Mouse (Mus musculus): ENCODE results near the gene Cib1. TPM values are rescaled to one million over a fixed set of nuclear protein-coding genes. Genes with fewer than 3 reads are reported as not detected.

Cib1 gene
- total and polyA plus RNA-seq, 3 experiments, result 84.5 to 145 TPM; not detected in 1

GRCm38 (mm10) chr7:80273456-80273855 is 40.8 kb upstream of the Cib1 start:
- Histone ChIP-seq H3K36me3 (ENCODE audit: control insufficient read depth in 1 of 2, insufficient read depth in 2 of 2, low read length in 2 of 2) (peaks cover 13% of the 10 kb centered on the region in 2 experiments), H3K4me1 (ENCODE audit: control insufficient read depth in 1 of 2, insufficient read depth in 2 of 2, low read length in 2 of 2) (peaks cover 4 to 9% of the 10 kb centered on the region in 2 experiments)

GRCm38 (mm10) chr7:80269751-80270255 is 37.2 kb upstream of the Cib1 start:
- H3K79me2 ChIP-seq (ENCODE audit: control insufficient read depth, insufficient read depth, low read length, poor library complexity), result peaks cover 16% of the 10 kb centered on the region
- no peaks in the 10 kb centered on the region for H3K27me3 ChIP-seq (ENCODE audit: control insufficient read depth in 1 of 2, insufficient read depth in 2 of 2, low read length in 2 of 2)
- peak overlapping the region; percentile 78 to 91 for H3K4me3 ChIP-seq (ENCODE audit: control insufficient read depth in 1 of 2, insufficient read depth in 1 of 2, low read depth in 2 of 2, low read length in 2 of 2)
- TF ChIP-seq ZNF384 (IDR thresholded peaks at IDR 0.05; ENCODE audit: low read depth, low read length) (no peak), USF2 (IDR thresholded peaks at IDR 0.05; ENCODE audit: borderline replicate concordance in 1 of 2, insufficient read depth in 1 of 2, low read depth in 1 of 2, low read length in 2 of 2) (no peak), MEF2A (IDR thresholded peaks at IDR 0.05; ENCODE audit: extremely low read depth, insufficient replicate concordance, low read depth, low read length, poor library complexity, severe bottlenecking) (no peak)
- H3K4me1 ChIP-seq (ENCODE audit: control insufficient read depth in 1 of 2, insufficient read depth in 2 of 2, low read length in 2 of 2), result peaks cover 9 to 19% of the 10 kb centered on the region in 2 experiments
- DNase-seq (ENCODE audit: low read depth, low spot score), result no peak
- H3K9me3 ChIP-seq (replicated peaks; ENCODE audit: insufficient read depth, low read length), result no peaks in the 10 kb centered on the region
- peak overlapping the region; percentile 27 for H3K27ac ChIP-seq (ENCODE audit: control insufficient read depth, low read depth, low read length)
- peaks cover 1 to 25% of the 10 kb centered on the region in 2 experiments for H3K36me3 ChIP-seq (ENCODE audit: control insufficient read depth in 1 of 2, insufficient read depth in 2 of 2, low read length in 2 of 2)
- H3K9ac ChIP-seq (ENCODE audit: control insufficient read depth, low read depth, low read length, poor library complexity, severe bottlenecking), result peak overlapping the region; percentile 74

More at GRCm38 (mm10) chr7:80273456-80273855, 40.8 kb upstream of the Cib1 start:
- Histone ChIP-seq H3K27me3 (ENCODE audit: control insufficient read depth in 1 of 2, insufficient read depth in 2 of 2, low read length in 2 of 2) (no peaks in the 10 kb centered on the region), H3K27ac (ENCODE audit: control insufficient read depth, low read depth, low read length) (no peak overlapping the region), H3K4me3 (ENCODE audit: control insufficient read depth in 1 of 2, insufficient read depth in 1 of 2, low read depth in 2 of 2, low read length in 2 of 2) (no peak overlapping the region), H3K9ac (ENCODE audit: control insufficient read depth, low read depth, low read length, poor library complexity, severe bottlenecking) (no peak overlapping the region), H3K9me3 (replicated peaks; ENCODE audit: insufficient read depth, low read length) (no peaks in the 10 kb centered on the region), H3K79me2 (ENCODE audit: control insufficient read depth, insufficient read depth, low read length, poor library complexity) (peaks cover 16% of the 10 kb centered on the region)
- no peak for TF ChIP-seq SMC3 (IDR thresholded peaks at IDR 0.05; ENCODE audit: low read depth, low read length)
- no peak for TF ChIP-seq USF2 (IDR thresholded peaks at IDR 0.05; ENCODE audit: borderline replicate concordance in 1 of 2, insufficient read depth in 1 of 2, low read depth in 1 of 2, low read length in 2 of 2)
- TF ChIP-seq USF1 (IDR thresholded peaks at IDR 0.05; ENCODE audit: low read depth, low read length), result no peak
- TF ChIP-seq EP300 (IDR thresholded peaks at IDR 0.05; ENCODE audit: low read depth in 1 of 2, low read length in 2 of 2), result no peak
- TF ChIP-seq NRF1 (IDR thresholded peaks at IDR 0.05; ENCODE audit: insufficient read depth, low read depth, low read length, poor library complexity, severe bottlenecking), result no peak
- TF ChIP-seq SIN3A (IDR thresholded peaks at IDR 0.05; ENCODE audit: low read length), result no peak
- DNase-seq (ENCODE audit: low read depth, low spot score), result no peak

GRCm38 (mm10) chr7:80268897-80269750 is 36.5 kb upstream of the Cib1 start, which contains the start of gene Vps33b:
Gene Vps33b (plus strand): TSS chr7:80269649.
- Histone ChIP-seq H3K4me3 (ENCODE audit: control insufficient read depth in 1 of 2, insufficient read depth in 1 of 2, low read depth in 2 of 2, low read length in 2 of 2) (peak within 1 kb of the TSS; percentile 78 to 91), H3K4me1 (ENCODE audit: control insufficient read depth in 1 of 2, insufficient read depth in 2 of 2, low read length in 2 of 2) (peaks cover 9 to 19% of the 10 kb centered on the region in 2 experiments), H3K27ac (ENCODE audit: control insufficient read depth, low read depth, low read length) (peak within 1 kb of the TSS; percentile 60), H3K27me3 (ENCODE audit: control insufficient read depth in 1 of 2, insufficient read depth in 2 of 2, low read length in 2 of 2) (no peaks in the 10 kb centered on the region), H3K79me2 (ENCODE audit: control insufficient read depth, insufficient read depth, low read length, poor library complexity) (peaks cover 16% of the 10 kb centered on the region), H3K36me3 (ENCODE audit: control insufficient read depth in 1 of 2, insufficient read depth in 2 of 2, low read length in 2 of 2) (peaks cover 4 to 25% of the 10 kb centered on the region in 2 experiments), H3K9me3 (replicated peaks; ENCODE audit: insufficient read depth, low read length) (no peaks in the 10 kb centered on the region), H3K9ac (ENCODE audit: control insufficient read depth, low read depth, low read length, poor library complexity, severe bottlenecking) (peak within 1 kb of the TSS; percentile 74)
- DNase-seq (ENCODE audit: low read depth, low spot score), result peak; percentile 96
- TF ChIP-seq ZKSCAN1 (IDR thresholded peaks at IDR 0.05; ENCODE audit: low read depth, low read length) (no peak), SIN3A (IDR thresholded peaks at IDR 0.05; ENCODE audit: low read length) (peak; percentile 99), ZC3H11A (IDR thresholded peaks at IDR 0.05; ENCODE audit: low read depth, low read length) (no peak), USF1 (IDR thresholded peaks at IDR 0.05; ENCODE audit: low read depth, low read length) (0 out of 2 replicates have a peak, but pooled peaks have one; percentile 12), EP300 (IDR thresholded peaks at IDR 0.05; ENCODE audit: low read depth in 1 of 2, low read length in 2 of 2) (peak in 1 of 2 experiments; percentile 42; a peak in 2 of 4 replicates), USF2 (IDR thresholded peaks at IDR 0.05; ENCODE audit: borderline replicate concordance in 1 of 2, insufficient read depth in 1 of 2, low read depth in 1 of 2, low read length in 2 of 2) (no peak), ETS1 (IDR thresholded peaks at IDR 0.05; ENCODE audit: low read depth, low read length) (peak; percentile 70), NELFE (IDR thresholded peaks at IDR 0.05; ENCODE audit: low read depth, low read length) (peak; percentile 85), CHD1 (IDR thresholded peaks at IDR 0.05; ENCODE audit: low read depth, low read length) (no peak), MYC (IDR thresholded peaks at IDR 0.05; ENCODE audit: low read depth, low read length) (peak; percentile 64; the same call in 1 of the 2 replicates), MAX (IDR thresholded peaks at IDR 0.05; ENCODE audit: low read length) (peak; percentile 75), HCFC1 (IDR thresholded peaks at IDR 0.05; ENCODE audit: low read depth, low read length) (peak; percentile 92), GATA1 (IDR thresholded peaks at IDR 0.05; ENCODE audit: low read depth, low read length) (peak; percentile 83), MXI1 (IDR thresholded peaks at IDR 0.05; ENCODE audit: low read depth, low read length) (peak; percentile 98), RAD21 (IDR thresholded peaks at IDR 0.05; ENCODE audit: low read depth, low read length) (no peak), NRF1 (IDR thresholded peaks at IDR 0.05; ENCODE audit: insufficient read depth, low read depth, low read length, poor library complexity, severe bottlenecking) (no peak), POLR2AphosphoS2 (IDR thresholded peaks at IDR 0.05; ENCODE audit: low read length) (peak; percentile 68; the same call in 1 of the 2 replicates)
